Mouse (Mus musculus): ENCODE measurements around the gene Ccdc57. TPM values are rescaled to one million over a fixed set of nuclear protein-coding genes. Genes with fewer than 3 reads are reported as not detected.

Gene Ccdc57
- polyA plus RNA-seq, 1 experiment from 2014 or later, result 5.7 TPM

- Histone ChIP-seq H3K4me2 (ENCODE audit: low read length) (no peak overlapping the region), H3K27ac (no peak overlapping the region), H3K4me3 (replicated peaks; ENCODE audit: low read depth, low read length) (no peak overlapping the region), H3K9ac (ENCODE audit: low read depth, low read length) (no peak overlapping the region), H3K4me1 (replicated peaks; ENCODE audit: insufficient read depth, low read length) (peaks cover 7% of the 10 kb centered on the region; the same call in 1 of the 2 replicates), H3K27me3 (ENCODE audit: insufficient read depth, low read length) (no peaks in the 10 kb centered on the region), H3K36me3 (ENCODE audit: insufficient read depth, low read length) (peaks cover 23% of the 10 kb centered on the region), H3K9me3 (replicated peaks; ENCODE audit: low read length) (no peaks in the 10 kb centered on the region)
- DNase-seq (ENCODE audit: low spot score) (no peak), ATAC-seq (replicated peaks; ENCODE audit: low FRiP score, low read depth) (no peak)
- 72% methylated on average over 5 of the region's 5 CpGs for WGBS
- no peak for TF ChIP-seq CTCF (IDR thresholded peaks at IDR 0.05; ENCODE audit: low read depth)
Observed at GRCm38 (mm10) chr11:120954936-120955335, 22.3 kb upstream of the Ccdc57 start.

DNA sequence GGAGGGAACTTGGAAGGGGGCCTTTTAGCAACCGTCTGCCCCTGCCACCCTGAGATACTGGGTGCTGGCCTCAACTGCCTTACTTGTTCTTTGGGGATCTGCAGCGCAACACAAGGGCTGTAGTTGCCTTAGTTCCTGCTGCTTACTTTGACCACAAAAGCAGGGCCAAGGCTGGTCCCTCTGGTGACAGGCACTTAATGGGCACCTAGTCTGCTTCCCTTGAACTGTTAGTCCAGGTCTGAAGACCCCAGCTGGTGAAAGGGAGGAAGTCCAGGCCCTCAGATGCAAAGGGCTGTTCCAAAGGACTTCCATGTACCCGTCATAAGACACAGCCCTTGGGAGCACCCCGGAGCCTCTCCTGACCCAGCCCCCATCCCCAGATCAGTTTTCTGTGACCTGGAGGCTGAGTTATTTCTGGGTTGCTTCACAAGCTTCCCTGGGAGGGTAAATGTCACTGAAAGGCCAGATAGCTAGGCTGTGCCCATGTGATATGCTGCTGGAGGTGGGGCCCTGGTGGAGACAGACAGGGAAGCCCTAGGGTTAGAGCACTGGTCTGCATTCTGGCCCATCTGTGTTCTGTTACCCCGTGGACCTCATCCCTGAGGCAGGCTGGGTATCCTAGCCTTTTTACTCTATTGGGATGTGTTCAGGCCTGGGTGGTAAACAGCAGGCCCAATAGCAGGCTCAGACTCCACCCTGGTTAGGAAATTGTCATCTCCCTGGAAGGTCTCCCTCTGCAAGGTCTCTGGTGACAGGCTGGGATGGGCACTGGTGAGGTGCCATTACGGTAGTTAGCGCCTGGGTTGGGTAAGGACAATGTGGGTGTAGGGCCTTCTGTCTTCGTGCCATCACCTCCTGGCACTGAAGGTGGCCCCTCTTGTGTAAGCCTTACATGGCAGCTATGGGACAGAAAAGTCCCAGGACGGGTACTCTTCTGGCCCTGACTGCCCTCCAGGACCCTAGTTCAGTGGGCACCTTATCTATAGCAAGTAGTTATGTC is 19.4 kb upstream of the Ccdc57 start:
- Histone ChIP-seq H3K36me3 (ENCODE audit: insufficient read depth, low read length) (peaks cover 13% of the 10 kb centered on the region), H3K4me2 (ENCODE audit: low read length) (peak overlapping the region; percentile 89), H3K27me3 (ENCODE audit: insufficient read depth, low read length) (no peaks in the 10 kb centered on the region), H3K4me1 (replicated peaks; ENCODE audit: insufficient read depth, low read length) (peaks cover 23% of the 10 kb centered on the region), H3K9ac (ENCODE audit: low read depth, low read length) (no peak overlapping the region), H3K9me3 (replicated peaks; ENCODE audit: low read length) (no peaks in the 10 kb centered on the region), H3K4me3 (replicated peaks; ENCODE audit: low read depth, low read length) (no peak overlapping the region), H3K27ac (peak overlapping the region; percentile 36; the same call in 1 of the 2 replicates)
- 73% methylated on average over 9 of the region's 9 CpGs for WGBS
- no peak for DNase-seq (ENCODE audit: low spot score)
- no peak for ATAC-seq (replicated peaks; ENCODE audit: low FRiP score, low read depth)
- TF ChIP-seq CTCF (IDR thresholded peaks at IDR 0.05; ENCODE audit: low read depth), result no peak

DNA sequence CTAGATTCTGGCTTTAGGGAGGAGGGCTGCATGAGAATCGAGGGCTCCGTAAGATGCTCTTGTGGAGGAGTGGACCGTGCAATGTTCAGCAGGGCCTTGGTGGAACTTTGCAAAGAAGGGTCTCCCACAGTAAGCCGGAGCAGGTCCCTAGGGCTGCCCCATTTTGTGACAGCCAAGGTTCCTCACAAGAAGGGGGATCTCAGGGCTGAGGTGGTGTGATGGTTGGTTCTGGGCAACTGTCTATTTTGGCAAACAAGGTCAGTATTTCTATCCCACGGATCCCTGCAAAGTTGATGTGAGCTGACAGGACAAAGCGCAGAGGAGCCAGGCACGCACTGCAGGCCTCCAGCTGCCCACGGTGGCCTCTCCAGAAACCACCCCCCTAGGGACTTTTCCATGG is 18.6 kb upstream of the Ccdc57 start:
- Histone ChIP-seq H3K36me3 (ENCODE audit: insufficient read depth, low read length) (0 out of 2 replicates have a peak, but pooled peaks cover 8% of the 10 kb centered on the region), H3K9me3 (replicated peaks; ENCODE audit: low read length) (no peaks in the 10 kb centered on the region), H3K27ac (no peak overlapping the region), H3K4me1 (replicated peaks; ENCODE audit: insufficient read depth, low read length) (peaks cover 23% of the 10 kb centered on the region), H3K9ac (ENCODE audit: low read depth, low read length) (no peak overlapping the region), H3K27me3 (ENCODE audit: insufficient read depth, low read length) (no peaks in the 10 kb centered on the region), H3K4me3 (replicated peaks; ENCODE audit: low read depth, low read length) (peak overlapping the region; percentile 52), H3K4me2 (ENCODE audit: low read length) (peak overlapping the region; percentile 89)
- DNase-seq (ENCODE audit: low spot score) (no peak), ATAC-seq (replicated peaks; ENCODE audit: low FRiP score, low read depth) (no peak)
- TF ChIP-seq CTCF (IDR thresholded peaks at IDR 0.05; ENCODE audit: low read depth), result no peak
- WGBS, result 24% methylated on average over 8 of the region's 8 CpGs

DNA sequence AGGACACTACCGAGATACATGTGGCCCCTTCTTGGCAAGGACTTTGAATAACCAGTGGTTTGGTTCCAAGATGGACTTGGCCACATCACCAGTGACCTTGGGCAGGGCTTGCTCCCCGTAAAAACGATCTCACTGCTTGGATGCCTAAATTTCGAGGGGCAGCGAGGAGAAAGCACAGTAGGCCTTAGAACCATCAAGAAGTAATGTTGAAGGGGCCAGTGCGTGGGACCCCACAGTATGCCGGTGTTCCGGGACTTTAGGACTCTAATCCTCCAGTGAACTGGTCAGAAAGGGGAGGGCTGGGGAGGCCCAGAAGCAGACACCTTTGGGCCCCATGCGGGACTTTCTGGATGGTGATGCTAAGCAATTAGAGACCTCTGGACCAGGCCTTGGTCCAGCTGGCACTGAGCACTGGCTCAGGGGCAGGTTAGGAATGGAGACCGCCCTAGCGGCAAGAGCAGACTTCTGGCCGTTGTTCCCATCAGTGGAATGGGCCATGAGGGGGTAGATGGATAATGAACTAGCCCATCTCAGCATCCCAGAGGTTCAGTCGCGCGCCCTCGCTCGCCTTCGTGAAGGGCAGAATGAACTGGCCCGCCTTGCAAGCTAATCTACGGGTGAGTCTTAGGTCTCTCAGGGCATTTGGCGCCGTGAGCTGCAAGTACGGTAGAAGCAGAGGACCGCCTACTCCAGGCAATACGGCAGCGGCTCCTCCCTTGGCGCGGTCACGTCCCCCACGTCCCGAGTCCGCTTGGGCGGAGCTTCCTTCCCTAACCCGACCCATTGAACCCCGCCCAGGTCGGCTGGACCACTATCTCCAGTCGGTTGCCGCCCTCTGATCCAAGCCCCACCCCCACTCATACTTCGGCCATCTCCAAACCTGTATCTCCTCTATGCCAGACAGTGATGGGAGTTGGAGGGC is 17.9 kb upstream of the Ccdc57 start:
- 0 out of 2 replicates have a peak, but pooled peaks cover under 1% of the 10 kb centered on the region for H3K36me3 ChIP-seq (ENCODE audit: insufficient read depth, low read length)
- 0 out of 2 replicates have a peak, but pooled peaks have one; percentile 1 for TF ChIP-seq CTCF (IDR thresholded peaks at IDR 0.05; ENCODE audit: low read depth)
- DNase-seq (ENCODE audit: low spot score), result peak; percentile 95
- peak; percentile 73 for ATAC-seq (replicated peaks; ENCODE audit: low FRiP score, low read depth)
- peaks cover 23% of the 10 kb centered on the region for H3K4me1 ChIP-seq (replicated peaks; ENCODE audit: insufficient read depth, low read length)
- no peaks in the 10 kb centered on the region for H3K27me3 ChIP-seq (ENCODE audit: insufficient read depth, low read length)
- H3K27ac ChIP-seq, result no peak overlapping the region
- WGBS, result 3% methylated on average over 39 of the region's 39 CpGs
- H3K4me3 ChIP-seq (replicated peaks; ENCODE audit: low read depth, low read length), result peak overlapping the region; percentile 52
- peak overlapping the region; percentile 89 for H3K4me2 ChIP-seq (ENCODE audit: low read length)
- H3K9me3 ChIP-seq (replicated peaks; ENCODE audit: low read length), result no peaks in the 10 kb centered on the region
- peak overlapping the region; percentile 39; the same call in 1 of the 2 replicates for H3K9ac ChIP-seq (ENCODE audit: low read depth, low read length)

DNA sequence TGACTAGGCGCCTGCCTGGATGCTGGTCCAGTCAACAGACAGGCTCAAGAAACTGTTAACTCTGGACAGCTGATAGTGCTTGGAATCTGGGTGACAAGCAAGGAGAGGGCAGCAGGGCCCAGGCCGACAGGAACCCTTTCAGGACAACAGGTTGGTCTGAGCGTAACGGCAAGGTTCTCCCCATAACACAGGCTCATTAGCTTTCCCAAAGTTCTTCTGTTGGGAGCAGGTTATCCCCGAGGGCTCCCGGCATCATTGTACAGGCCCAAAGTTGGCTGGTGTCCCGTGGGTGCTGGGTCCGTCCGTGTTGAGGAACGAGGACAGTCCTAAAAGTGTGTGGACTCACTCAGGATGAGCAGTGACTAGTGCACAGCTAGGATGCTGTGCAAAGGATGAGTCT is 17.2 kb upstream of the Ccdc57 start:
- DNase-seq (ENCODE audit: low spot score), result no peak
- peaks cover 23% of the 10 kb centered on the region for H3K4me1 ChIP-seq (replicated peaks; ENCODE audit: insufficient read depth, low read length)
- H3K27me3 ChIP-seq (ENCODE audit: insufficient read depth, low read length), result no peaks in the 10 kb centered on the region
- TF ChIP-seq CTCF (IDR thresholded peaks at IDR 0.05; ENCODE audit: low read depth), result no peak
- 28% methylated on average over 10 of the region's 10 CpGs for WGBS
- H3K4me3 ChIP-seq (replicated peaks; ENCODE audit: low read depth, low read length), result peak overlapping the region; percentile 52
- H3K27ac ChIP-seq, result no peak overlapping the region
- no peak for ATAC-seq (replicated peaks; ENCODE audit: low FRiP score, low read depth)
- no peaks in the 10 kb centered on the region for H3K36me3 ChIP-seq (ENCODE audit: insufficient read depth, low read length)
- 0 out of 2 replicates have a peak overlapping the region, but pooled peaks have one; percentile 39 for H3K9ac ChIP-seq (ENCODE audit: low read depth, low read length)
- no peaks in the 10 kb centered on the region for H3K9me3 ChIP-seq (replicated peaks; ENCODE audit: low read length)
- peak overlapping the region; percentile 89 for H3K4me2 ChIP-seq (ENCODE audit: low read length)

Measured in kidney, postnatal 0 days (tissue).